Mouse (Mus musculus): Measurements from ENCODE around the gene Cdh10.

DNA sequence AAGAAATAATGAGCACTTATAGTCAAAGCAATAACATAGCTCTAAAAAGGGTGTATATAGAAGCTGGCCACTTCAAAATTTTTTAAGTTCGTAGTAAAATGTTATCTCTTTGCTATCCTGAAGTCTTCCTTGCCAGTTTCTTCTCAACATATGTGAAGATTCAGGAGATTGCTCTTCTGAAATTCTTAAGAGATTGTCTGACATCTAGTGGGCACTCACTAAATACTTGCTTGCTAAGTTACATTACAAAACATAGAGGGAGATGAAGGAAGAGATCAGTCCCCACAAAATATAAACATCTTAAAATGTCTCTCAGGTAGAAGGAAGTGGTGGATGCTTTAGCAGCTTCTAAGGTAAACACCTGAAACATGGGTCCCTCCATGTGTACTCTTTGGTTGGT is 221.3 kb downstream of the Cdh10 start:
- no peak for TF ChIP-seq CTCF (IDR thresholded peaks at IDR 0.05; ENCODE audit: insufficient read depth, low read depth, low read length)
- no peak for TF ChIP-seq POLR2A (IDR thresholded peaks at IDR 0.05; ENCODE audit: insufficient read depth, low read depth, low read length)

Measured in olfactory bulb, adult 2 months (tissue).